Mouse (Mus musculus) E14TG2a.4 (cell line): Measurements from ENCODE around the gene Efcab8.
A peak's percentile ranks its signal among the peaks of the same experiment; 100 is the strongest.

Source experiments
- H3K27me3 ChIP-seq: 2 replicates; pipeline ENCODE4 v1.6.1; 2014; ENCODE audit warnings: low read length, control low read depth; ENCODE audit not compliant: insufficient read depth
- H3K36me3 ChIP-seq: 2 replicates; pipeline ENCODE4 v1.6.1; 2014; ENCODE audit warnings: low read length, control low read depth; ENCODE audit not compliant: insufficient read depth
- H3K4me1 ChIP-seq: replicated peaks from 2 replicates; pipeline ENCODE4 v1.6.1; 2014; ENCODE audit warnings: low read depth, low read length, control low read depth
- H3K4me3 ChIP-seq: replicated peaks from 2 replicates; pipeline ENCODE4 v1.5.1; 2014; ENCODE audit warnings: mild to moderate bottlenecking, low read length
- H3K9me3 ChIP-seq: 2 replicates; pipeline ENCODE4 v1.6.1; 2014; ENCODE audit warnings: low read length, control low read depth
- CTCF ChIP-seq: conservative IDR thresholded peaks from 2 replicates; pipeline ENCODE4 v1.5.1; 2014; ENCODE audit warnings: low read length
- NANOG ChIP-seq: IDR thresholded peaks from 2 replicates; pipeline ENCODE4 v1.6.1; 2014; ENCODE audit warnings: borderline replicate concordance, low read length, mixed read lengths
- POU5F1 ChIP-seq: IDR thresholded peaks from 2 replicates; pipeline ENCODE4 v1.6.1; 2014; ENCODE audit warnings: low read length, borderline replicate concordance

Efcab8 gene

GRCm38 (mm10) chr2:153779394-153779981, at the start of gene Efcab8:
Efcab8 (plus strand) TSS chr2:153779931.
- H3K27me3 ChIP-seq = peaks cover 12% of the 10 kb centered on the region
- no peak for TF ChIP-seq NANOG
- TF ChIP-seq CTCF = no peak
- no peak for TF ChIP-seq POU5F1

GRCm38 (mm10) chr2:153734033-153734432, 45.7 kb upstream of the Efcab8 start:
- Histone ChIP-seq H3K9me3 (no peaks in the 10 kb centered on the region), H3K4me1 (no peaks in the 10 kb centered on the region), H3K36me3 (no peaks in the 10 kb centered on the region), H3K4me3 (no peak overlapping the region), H3K27me3 (peaks cover 3% of the 10 kb centered on the region; the same call in 1 of the 2 replicates)
- TF ChIP-seq POU5F1 = no peak
- TF ChIP-seq NANOG = no peak
- TF ChIP-seq CTCF = no peak

More at GRCm38 (mm10) chr2:153779394-153779981, at the start of gene Efcab8:
- Histone ChIP-seq H3K4me1 (peaks cover 16% of the 10 kb centered on the region), H3K4me3 (peak within 1 kb of the TSS; percentile 71), H3K9me3 (no peaks in the 10 kb centered on the region), H3K36me3 (no peaks in the 10 kb centered on the region)

GRCm38 (mm10) chr2:153740500-153741436, 39.0 kb upstream of the Efcab8 start, which contains the start of gene Mapre1:
Mapre1 (plus strand) TSS chr2:153741274.
- Histone ChIP-seq H3K36me3 (peaks cover 14% of the 10 kb centered on the region), H3K4me1 (peaks cover 37% of the 10 kb centered on the region), H3K9me3 (no peaks in the 10 kb centered on the region), H3K4me3 (peak within 1 kb of the TSS; percentile 89), H3K27me3 (0 out of 2 replicates have a peak, but pooled peaks cover 3% of the 10 kb centered on the region)
- TF ChIP-seq POU5F1 = no peak
- TF ChIP-seq CTCF = no peak
- TF ChIP-seq NANOG = no peak

GRCm38 (mm10) chr2:153741437-153742065, 38.2 kb upstream of the Efcab8 start:
- TF ChIP-seq NANOG (no peak), POU5F1 (no peak), CTCF (no peak)
- Histone ChIP-seq H3K4me1 (peaks cover 40% of the 10 kb centered on the region), H3K36me3 (peaks cover 22% of the 10 kb centered on the region), H3K9me3 (no peaks in the 10 kb centered on the region), H3K27me3 (no peaks in the 10 kb centered on the region), H3K4me3 (peak overlapping the region; percentile 89)

- Histone ChIP-seq H3K4me1 (peaks cover 42% of the 10 kb centered on the region), H3K27me3 (no peaks in the 10 kb centered on the region), H3K36me3 (peaks cover 52% of the 10 kb centered on the region), H3K9me3 (no peaks in the 10 kb centered on the region), H3K4me3 (no peak overlapping the region)
- no peak for TF ChIP-seq POU5F1
- TF ChIP-seq CTCF = no peak
- no peak for TF ChIP-seq NANOG
Observed at GRCm38 (mm10) chr2:153747994-153748393, 31.7 kb upstream of the Efcab8 start.

GRCm38 (mm10) chr2:153750363-153750762, 29.4 kb upstream of the Efcab8 start:
- H3K9me3 ChIP-seq = no peaks in the 10 kb centered on the region
- peaks cover 61% of the 10 kb centered on the region for H3K36me3 ChIP-seq
- TF ChIP-seq NANOG = no peak
- no peak for TF ChIP-seq POU5F1
- no peak for TF ChIP-seq CTCF

GRCm38 (mm10) chr2:153762121-153762520, 17.6 kb upstream of the Efcab8 start:
- Histone ChIP-seq H3K4me3 (no peak overlapping the region), H3K36me3 (peaks cover 98% of the 10 kb centered on the region), H3K27me3 (no peaks in the 10 kb centered on the region), H3K4me1 (peaks cover 8% of the 10 kb centered on the region), H3K9me3 (no peaks in the 10 kb centered on the region)
- TF ChIP-seq POU5F1 = no peak
- TF ChIP-seq CTCF = no peak

More at GRCm38 (mm10) chr2:153750363-153750762, 29.4 kb upstream of the Efcab8 start:
- no peak overlapping the region for H3K4me3 ChIP-seq
- peaks cover 30% of the 10 kb centered on the region for H3K4me1 ChIP-seq
- H3K27me3 ChIP-seq = no peaks in the 10 kb centered on the region

- Histone ChIP-seq H3K4me1 (peaks cover 23% of the 10 kb centered on the region), H3K36me3 (peaks cover 77% of the 10 kb centered on the region), H3K4me3 (no peak overlapping the region), H3K27me3 (no peaks in the 10 kb centered on the region), H3K9me3 (no peaks in the 10 kb centered on the region)
- TF ChIP-seq CTCF (no peak), NANOG (no peak), POU5F1 (no peak)
Observed at GRCm38 (mm10) chr2:153767484-153767883, 12.2 kb upstream of the Efcab8 start.
